Mouse (Mus musculus) bone marrow macrophage, adult 2 months (primary cell): ENCODE results near the gene Nsd2.

Experiments used
- CTCF ChIP-seq: IDR thresholded peaks from 2 replicates; pipeline ENCODE4 v1.5.1; 2012; ENCODE audit warnings: low read depth, mild to moderate bottlenecking, low read length, moderate library complexity
- POLR2A ChIP-seq: IDR thresholded peaks from 2 replicates; pipeline ENCODE4 v1.6.1; 2012; ENCODE audit warnings: mild to moderate bottlenecking, low read depth, low read length, borderline replicate concordance

GRCm38 (mm10) chr5:33899245-33899644 lies 78.7 kb downstream of the Nsd2 start:
- TF ChIP-seq CTCF (no peak), POLR2A (no peak)
